Mouse (Mus musculus) forebrain, embryonic 12.5 days (tissue): ENCODE measurements around the gene Coro1c. TPM values are rescaled to one million over a fixed set of nuclear protein-coding genes. Genes with fewer than 3 reads are reported as not detected.

Source experiments
- ATAC-seq: fragments of 200-750 bp; cut with Nextera tagmentation; 2 replicates; pipeline ENCODE4 v1.8.0; 2017; ENCODE audit warnings: moderate TSS enrichment; ENCODE audit not compliant: low FRiP score
- H3K27ac ChIP-seq: fragments of 300-500 bp; sonication (generic); 2 replicates; pipeline ENCODE4 v1.5.1; 2016; ENCODE audit warnings: mild to moderate bottlenecking
- H3K27me3 ChIP-seq: fragments of 300-500 bp; sonication (generic); 2 replicates; pipeline ENCODE4 v1.6.1; 2016; ENCODE audit warnings: mild to moderate bottlenecking
- H3K36me3 ChIP-seq: fragments of 300-500 bp; sonication (generic); replicated peaks from 2 replicates; pipeline ENCODE4 v1.6.1; 2016; ENCODE audit warnings: mild to moderate bottlenecking
- H3K4me1 ChIP-seq: fragments of 300-500 bp; sonication (generic); 2 replicates; pipeline ENCODE4 v1.6.1; 2016
- H3K4me2 ChIP-seq: fragments of 300-500 bp; sonication (generic); 2 replicates; pipeline ENCODE4 v1.6.1; 2016; ENCODE audit warnings: mild to moderate bottlenecking, moderate library complexity
- H3K4me3 ChIP-seq: fragments of 300-500 bp; sonication (generic); replicated peaks from 2 replicates; pipeline ENCODE4 v1.5.1; 2016; ENCODE audit warnings: mild to moderate bottlenecking
- H3K9ac ChIP-seq: fragments of 300-500 bp; sonication (generic); 2 replicates; pipeline ENCODE4 v1.6.1; 2016; ENCODE audit warnings: mild to moderate bottlenecking
- H3K9me3 ChIP-seq: fragments of 300-500 bp; sonication (generic); 2 replicates; pipeline ENCODE4 v1.6.1; 2016
- WGBS: fragments of 180-500 bp; shearing (Covaris S2); methylation state at CpG from one replicate; pipeline ENCODE4 v1.1.7; 2016; 5-methylcytosine and 5-hydroxymethylcytosine counted together
- polyA plus RNA-seq: library from polyadenylated mRNA; unstranded; fragments of >200 nt; fragmentation: Nextera tagmentation; extraction: Ambion mirVana; gene quantifications from 2 replicates; pipeline ENCODE4 v1.2.1, GENCODE M21; 2016

The Coro1c gene
- polyA plus RNA-seq, 1 experiment from 2014 or later, result 256 TPM

- 76% methylated on average over 10 of the region's 10 CpGs for WGBS
- Histone ChIP-seq H3K36me3 (no peaks in the 10 kb centered on the region), H3K27me3 (0 out of 2 replicates have a peak, but pooled peaks cover 3% of the 10 kb centered on the region), H3K9ac (no peak overlapping the region), H3K4me2 (no peak overlapping the region), H3K9me3 (no peaks in the 10 kb centered on the region), H3K4me3 (no peak overlapping the region), H3K27ac (no peak overlapping the region), H3K4me1 (peaks cover 6% of the 10 kb centered on the region; the same call in 1 of the 2 replicates)
- no peak for ATAC-seq
Observed at GRCm38 (mm10) chr5:113830292-113830643, 78.3 kb downstream of the Coro1c start.

GRCm38 (mm10) chr5:113829566-113830291, 78.8 kb downstream of the Coro1c start:
- no peak overlapping the region for H3K27ac ChIP-seq
- H3K4me3 ChIP-seq, result no peak overlapping the region
- H3K4me1 ChIP-seq, result peaks cover 6% of the 10 kb centered on the region; the same call in 1 of the 2 replicates
- H3K4me2 ChIP-seq, result no peak overlapping the region
- H3K9me3 ChIP-seq, result no peaks in the 10 kb centered on the region
- peaks cover 3% of the 10 kb centered on the region; the same call in 1 of the 2 replicates for H3K27me3 ChIP-seq
- H3K36me3 ChIP-seq, result no peaks in the 10 kb centered on the region
- H3K9ac ChIP-seq, result no peak overlapping the region
- WGBS, result 79% methylated on average over 7 of the region's 7 CpGs
- ATAC-seq, result no peak

- no peak overlapping the region for H3K4me2 ChIP-seq
- no peak overlapping the region for H3K4me3 ChIP-seq
- no peak overlapping the region for H3K9ac ChIP-seq
- no peaks in the 10 kb centered on the region for H3K9me3 ChIP-seq
- no peak overlapping the region for H3K27ac ChIP-seq
- no peak for ATAC-seq
- H3K36me3 ChIP-seq, result no peaks in the 10 kb centered on the region
- H3K27me3 ChIP-seq, result peaks cover 7% of the 10 kb centered on the region; the same call in 1 of the 2 replicates
- 68% methylated on average over 7 of the region's 7 CpGs for WGBS
- H3K4me1 ChIP-seq, result peaks cover 6% of the 10 kb centered on the region; the same call in 1 of the 2 replicates
Observed at GRCm38 (mm10) chr5:113828481-113828880, 80.1 kb downstream of the Coro1c start.

GRCm38 (mm10) chr5:113827991-113828411, 80.6 kb downstream of the Coro1c start:
- Histone ChIP-seq H3K27ac (no peak overlapping the region), H3K9ac (no peak overlapping the region), H3K4me2 (no peak overlapping the region), H3K9me3 (no peaks in the 10 kb centered on the region), H3K4me3 (no peak overlapping the region), H3K27me3 (peaks cover 7% of the 10 kb centered on the region; the same call in 1 of the 2 replicates), H3K4me1 (peaks cover 6% of the 10 kb centered on the region; the same call in 1 of the 2 replicates), H3K36me3 (no peaks in the 10 kb centered on the region)
- no peak for ATAC-seq
- WGBS, result 61% methylated on average over 4 of the region's 4 CpGs

GRCm38 (mm10) chr5:113826619-113827018, 81.9 kb downstream of the Coro1c start:
- ATAC-seq, result no peak
- H3K36me3 ChIP-seq, result no peaks in the 10 kb centered on the region
- no peaks in the 10 kb centered on the region for H3K4me1 ChIP-seq
- H3K4me2 ChIP-seq, result no peak overlapping the region
- 90% methylated on average over 4 of the region's 4 CpGs for WGBS
- H3K4me3 ChIP-seq, result no peak overlapping the region
- H3K9ac ChIP-seq, result no peak overlapping the region
- H3K27ac ChIP-seq, result no peak overlapping the region
- peaks cover 7% of the 10 kb centered on the region; the same call in 1 of the 2 replicates for H3K27me3 ChIP-seq
- no peaks in the 10 kb centered on the region for H3K9me3 ChIP-seq

GRCm38 (mm10) chr5:113825558-113825957, 83.0 kb downstream of the Coro1c start:
- Histone ChIP-seq H3K9me3 (no peaks in the 10 kb centered on the region), H3K27me3 (peaks cover 7% of the 10 kb centered on the region; the same call in 1 of the 2 replicates), H3K27ac (no peak overlapping the region), H3K4me2 (no peak overlapping the region), H3K36me3 (no peaks in the 10 kb centered on the region), H3K4me1 (no peaks in the 10 kb centered on the region), H3K4me3 (no peak overlapping the region), H3K9ac (no peak overlapping the region)
- ATAC-seq, result no peak
- 84% methylated on average over 7 of the region's 7 CpGs for WGBS

- Histone ChIP-seq H3K4me1 (no peaks in the 10 kb centered on the region), H3K4me2 (no peak overlapping the region), H3K27ac (no peak overlapping the region), H3K4me3 (no peak overlapping the region), H3K27me3 (peaks cover 7% of the 10 kb centered on the region; the same call in 1 of the 2 replicates), H3K9me3 (no peaks in the 10 kb centered on the region), H3K9ac (no peak overlapping the region), H3K36me3 (no peaks in the 10 kb centered on the region)
- no peak for ATAC-seq
- 93% methylated on average over 4 of the region's 4 CpGs for WGBS
Observed at GRCm38 (mm10) chr5:113824228-113824627, 84.3 kb downstream of the Coro1c start.

GRCm38 (mm10) chr5:113818572-113818971, 90.0 kb downstream of the Coro1c start:
- WGBS, result 68% methylated on average over 14 of the region's 14 CpGs
- Histone ChIP-seq H3K4me3 (no peak overlapping the region), H3K4me1 (peaks cover 8% of the 10 kb centered on the region; the same call in 1 of the 2 replicates), H3K4me2 (no peak overlapping the region), H3K27me3 (peaks cover 11% of the 10 kb centered on the region; the same call in 1 of the 2 replicates), H3K9me3 (no peaks in the 10 kb centered on the region), H3K9ac (no peak overlapping the region), H3K27ac (no peak overlapping the region), H3K36me3 (no peaks in the 10 kb centered on the region)
- no peak for ATAC-seq

GRCm38 (mm10) chr5:113815638-113816152, 92.9 kb downstream of the Coro1c start:
- WGBS, result 15% methylated on average over 15 of the region's 15 CpGs
- H3K36me3 ChIP-seq, result no peaks in the 10 kb centered on the region
- H3K4me2 ChIP-seq, result no peak overlapping the region
- H3K9ac ChIP-seq, result no peak overlapping the region
- ATAC-seq, result no peak
- peaks cover 8% of the 10 kb centered on the region; the same call in 1 of the 2 replicates for H3K4me1 ChIP-seq
- no peak overlapping the region for H3K27ac ChIP-seq
- peaks cover 7% of the 10 kb centered on the region; the same call in 1 of the 2 replicates for H3K9me3 ChIP-seq
- peaks cover 16% of the 10 kb centered on the region for H3K27me3 ChIP-seq
- no peak overlapping the region for H3K4me3 ChIP-seq

- peaks cover 8% of the 10 kb centered on the region; the same call in 1 of the 2 replicates for H3K4me1 ChIP-seq
- no peak overlapping the region for H3K4me3 ChIP-seq
- peaks cover 16% of the 10 kb centered on the region for H3K27me3 ChIP-seq
- no peak overlapping the region for H3K4me2 ChIP-seq
- no peak overlapping the region for H3K27ac ChIP-seq
- no peak overlapping the region for H3K9ac ChIP-seq
- no peak for ATAC-seq
- H3K36me3 ChIP-seq, result no peaks in the 10 kb centered on the region
- peaks cover 7% of the 10 kb centered on the region; the same call in 1 of the 2 replicates for H3K9me3 ChIP-seq
- 52% methylated on average over 11 of the region's 11 CpGs for WGBS
Observed at GRCm38 (mm10) chr5:113815041-113815389, 93.5 kb downstream of the Coro1c start.

GRCm38 (mm10) chr5:113814111-113815040, 94.2 kb downstream of the Coro1c start:
- Histone ChIP-seq H3K4me2 (no peak overlapping the region), H3K36me3 (no peaks in the 10 kb centered on the region), H3K27me3 (peaks cover 16% of the 10 kb centered on the region), H3K9me3 (peaks cover 7% of the 10 kb centered on the region; the same call in 1 of the 2 replicates), H3K4me1 (peaks cover 8% of the 10 kb centered on the region; the same call in 1 of the 2 replicates), H3K27ac (no peak overlapping the region), H3K9ac (no peak overlapping the region), H3K4me3 (no peak overlapping the region)
- 38% methylated on average over 27 of the region's 27 CpGs for WGBS
- no peak for ATAC-seq

GRCm38 (mm10) chr5:113813608-113814007, 95.0 kb downstream of the Coro1c start:
- Histone ChIP-seq H3K27ac (no peak overlapping the region), H3K36me3 (no peaks in the 10 kb centered on the region), H3K4me3 (no peak overlapping the region), H3K27me3 (peaks cover 16% of the 10 kb centered on the region), H3K9ac (no peak overlapping the region), H3K9me3 (peaks cover 7% of the 10 kb centered on the region; the same call in 1 of the 2 replicates), H3K4me1 (peaks cover 8% of the 10 kb centered on the region; the same call in 1 of the 2 replicates), H3K4me2 (no peak overlapping the region)
- 23% methylated on average over 9 of the region's 9 CpGs for WGBS
- no peak for ATAC-seq
